Mouse (Mus musculus) liver, embryonic 14.5 days (tissue): ENCODE data around the gene Med26. TPM values are rescaled to one million over a fixed set of nuclear protein-coding genes. Genes with fewer than 3 reads are reported as not detected.
A peak's percentile ranks its signal among the peaks of the same experiment; 100 is the strongest.

Source experiments
- ATAC-seq: fragments of 200-750 bp; cut with Nextera tagmentation; 2 replicates; pipeline ENCODE4 v1.8.0; 2017; ENCODE audit warnings: moderate number of reproducible peaks, mild to moderate bottlenecking, moderate library complexity; ENCODE audit not compliant: insufficient read depth
- DNase-seq, 3 experiments: peaks; one replicate each; pipeline ENCODE4 v3.0.0-alpha.2; 2012 to 2013; ENCODE audit warnings: low read depth in 3 of 3, low spot score in 3 of 3
- H3K27ac ChIP-seq: fragments of 300-500 bp; sonication (generic); 2 replicates; pipeline ENCODE4 v1.5.1; 2014; ENCODE audit warnings: moderate library complexity, mild to moderate bottlenecking, control low read depth, inconsistent platforms
- H3K27me3 ChIP-seq: fragments of 300-500 bp; sonication (generic); 2 replicates; pipeline ENCODE4 v1.6.1; 2014; ENCODE audit warnings: mild to moderate bottlenecking, low read length, moderate library complexity; ENCODE audit not compliant: control insufficient read depth, insufficient read depth
- H3K36me3 ChIP-seq: fragments of 300-500 bp; sonication (generic); replicated peaks from 2 replicates; pipeline ENCODE4 v1.6.1; 2014; ENCODE audit warnings: low read depth; ENCODE audit not compliant: control insufficient read depth, insufficient read depth
- H3K4me1 ChIP-seq, 2 experiments: fragments of 200-500 bp in 1 of 2; fragments of 300-500 bp in 1 of 2; sonication (generic) in 1 of 2; replicated peaks; 2 replicates each; pipeline ENCODE4 v1.6.1; 2012 to 2014; ENCODE audit warnings: antibody characterized with exemption in 1 of 2, inconsistent platforms in 1 of 2, low read length in 1 of 2; ENCODE audit not compliant: control insufficient read depth in 2 of 2, insufficient read depth in 2 of 2
- H3K4me2 ChIP-seq: fragments of 300-500 bp; sonication (generic); 2 replicates; pipeline ENCODE4 v1.6.1; 2014; ENCODE audit warnings: low read depth, mild to moderate bottlenecking, control low read depth, moderate library complexity
- H3K4me3 ChIP-seq, 2 experiments: fragments of 200-500 bp in 1 of 2; fragments of 300-500 bp in 1 of 2; sonication (generic) in 1 of 2; 2 replicates each; pipeline ENCODE4 v1.5.1; 2012 to 2014; ENCODE audit warnings: low read depth in 2 of 2, low read length in 2 of 2, mild to moderate bottlenecking in 2 of 2, control low read depth in 1 of 2, inconsistent platforms in 1 of 2, moderate library complexity in 1 of 2; ENCODE audit not compliant: insufficient read depth in 1 of 2
- H3K9ac ChIP-seq: fragments of 300-500 bp; sonication (generic); replicated peaks from 2 replicates; pipeline ENCODE4 v1.6.1; 2014; ENCODE audit warnings: mild to moderate bottlenecking, control low read depth, moderate library complexity
- H3K9me3 ChIP-seq: fragments of 300-500 bp; sonication (generic); 2 replicates; pipeline ENCODE4 v1.6.1; 2016; ENCODE audit warnings: low read length, mixed read lengths; ENCODE audit not compliant: control insufficient read depth
- CTCF ChIP-seq: IDR thresholded peaks from 2 replicates; pipeline ENCODE4 v1.5.1; 2016; ENCODE audit warnings: antibody characterized with exemption, low read depth, control low read depth
- EP300 ChIP-seq: IDR thresholded peaks from 2 replicates; pipeline ENCODE4 v1.6.1; 2016; ENCODE audit warnings: antibody characterized with exemption, low read depth
- whole genome bisulfite sequencing: fragments of 180-500 bp; shearing (Covaris S2); extraction: QIAGEN DNeasy Blood & Tissue Kit; methylation state at CpG from one replicate; pipeline ENCODE4 v1.1.7; 2014; ENCODE audit not compliant: insufficient replicate concordance; 5-methylcytosine and 5-hydroxymethylcytosine counted together
- polyA plus RNA-seq, 2 experiments: library from polyadenylated mRNA; depleted of rRNA in 1 of 2; stranded (reverse) in 1 of 2; unstranded in 1 of 2; fragments of >200 nt; fragmentation: Nextera tagmentation in 1 of 2; extraction: Ambion mirVana in 1 of 2; gene quantifications; 2 replicates each; pipeline versions ENCODE4 v1.2.1 to v1.2.3; 2012 to 2014

The Med26 gene
- polyA plus RNA-seq, 2 experiments, result 4.6 to 6.2 TPM

DNA sequence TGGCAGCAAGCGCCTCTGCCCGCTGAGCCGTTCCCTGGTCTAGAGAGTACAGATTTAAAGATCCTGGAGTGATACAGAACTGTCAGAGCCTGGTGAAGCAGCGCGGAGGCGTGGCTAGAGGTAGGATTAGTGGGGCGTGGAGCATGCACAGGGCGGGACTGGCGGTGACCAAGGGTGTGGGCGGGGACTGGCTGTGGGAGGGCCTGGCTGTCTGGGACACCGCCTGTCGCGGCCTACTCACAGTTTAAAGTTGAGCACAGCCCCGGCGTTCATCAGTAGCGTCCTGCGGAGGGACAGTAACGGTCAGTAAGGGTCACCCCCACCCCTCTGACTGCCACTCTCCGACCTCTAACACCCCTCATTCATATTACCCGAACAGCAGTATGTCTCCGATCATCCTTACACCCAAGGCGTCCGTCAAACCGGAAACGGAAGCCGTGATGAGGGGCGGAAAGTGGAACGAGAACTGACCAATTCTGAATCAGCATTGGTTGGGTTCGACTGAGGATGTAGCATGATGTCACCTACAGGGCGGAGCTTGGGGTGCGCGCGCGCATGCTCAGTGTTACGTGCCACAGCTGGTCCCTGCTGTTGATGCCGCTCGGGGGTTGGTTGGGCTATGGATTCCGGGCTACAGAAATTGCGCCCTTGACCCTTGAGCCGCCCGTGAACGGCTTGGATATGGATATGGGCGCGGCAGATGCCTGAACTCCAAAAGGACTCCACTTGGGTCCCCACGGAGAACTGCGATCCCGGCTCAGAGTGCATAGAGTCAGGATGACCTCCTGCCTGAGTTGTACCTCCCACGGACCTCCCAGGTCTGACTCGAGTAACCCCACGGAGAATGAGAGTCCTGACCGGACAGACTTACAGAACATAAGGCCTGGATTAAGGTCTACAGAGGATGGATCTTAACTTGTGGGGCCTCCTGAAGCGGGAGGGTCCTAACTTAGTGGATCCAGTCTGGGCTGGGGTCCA lies 22.9 kb upstream of the Med26 start, which contains the start of gene Smim7:
Smim7 (minus strand) TSS at position 456 of the 978 bp plus-strand sequence.
- Histone ChIP-seq H3K9ac (peak within 1 kb of the TSS; percentile 80), H3K4me1 (peaks cover 5 to 13% of the 10 kb centered on the region in 2 experiments), H3K36me3 (peaks cover 15% of the 10 kb centered on the region), H3K9me3 (no peaks in the 10 kb centered on the region), H3K4me2 (peak within 1 kb of the TSS; percentile 88), H3K27ac (peak within 1 kb of the TSS; percentile 87), H3K27me3 (no peaks in the 10 kb centered on the region; the same call in 1 of the 2 replicates), H3K4me3 (peak within 1 kb of the TSS; percentile 68 to 95)
- WGBS, result under 1% methylated on average over 52 of the region's 52 CpGs
- DNase-seq (peak; percentile 96 to 99 (median 98)), ATAC-seq (peak; percentile 99)
- TF ChIP-seq CTCF (no peak), EP300 (no peak)

DNA sequence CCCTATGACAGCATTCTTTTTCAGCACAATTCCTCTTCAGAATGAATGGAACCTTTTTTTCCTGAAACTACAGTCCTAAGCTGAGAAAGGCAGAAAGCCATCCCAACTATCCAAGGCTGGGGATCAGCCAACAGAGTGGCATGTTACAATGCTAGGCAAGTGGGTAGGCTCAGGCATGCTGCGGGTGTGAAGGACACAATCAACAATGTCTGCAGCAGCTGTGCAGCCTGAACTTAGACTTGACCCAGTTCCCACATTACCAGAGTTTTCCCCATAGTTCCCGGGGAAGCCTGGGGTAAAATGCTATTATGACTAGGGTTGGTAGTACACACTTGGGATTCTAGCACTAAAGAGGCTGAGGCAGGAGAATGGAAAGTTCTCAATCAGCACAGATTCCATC lies 17.9 kb upstream of the Med26 start:
- no peak overlapping the region for H3K27ac ChIP-seq
- H3K4me1 ChIP-seq, result peaks cover 5 to 7% of the 10 kb centered on the region in 2 experiments
- WGBS, result 78% methylated on average over 2 of the region's 2 CpGs
- H3K4me3 ChIP-seq, result no peak overlapping the region
- H3K9ac ChIP-seq, result no peak overlapping the region
- H3K27me3 ChIP-seq, result no peaks in the 10 kb centered on the region
- H3K9me3 ChIP-seq, result no peaks in the 10 kb centered on the region
- no peak overlapping the region for H3K4me2 ChIP-seq
- H3K36me3 ChIP-seq, result peaks cover 24% of the 10 kb centered on the region
- TF ChIP-seq CTCF, result no peak
- TF ChIP-seq EP300, result no peak
- ATAC-seq, result no peak
- DNase-seq, result no peak

DNA sequence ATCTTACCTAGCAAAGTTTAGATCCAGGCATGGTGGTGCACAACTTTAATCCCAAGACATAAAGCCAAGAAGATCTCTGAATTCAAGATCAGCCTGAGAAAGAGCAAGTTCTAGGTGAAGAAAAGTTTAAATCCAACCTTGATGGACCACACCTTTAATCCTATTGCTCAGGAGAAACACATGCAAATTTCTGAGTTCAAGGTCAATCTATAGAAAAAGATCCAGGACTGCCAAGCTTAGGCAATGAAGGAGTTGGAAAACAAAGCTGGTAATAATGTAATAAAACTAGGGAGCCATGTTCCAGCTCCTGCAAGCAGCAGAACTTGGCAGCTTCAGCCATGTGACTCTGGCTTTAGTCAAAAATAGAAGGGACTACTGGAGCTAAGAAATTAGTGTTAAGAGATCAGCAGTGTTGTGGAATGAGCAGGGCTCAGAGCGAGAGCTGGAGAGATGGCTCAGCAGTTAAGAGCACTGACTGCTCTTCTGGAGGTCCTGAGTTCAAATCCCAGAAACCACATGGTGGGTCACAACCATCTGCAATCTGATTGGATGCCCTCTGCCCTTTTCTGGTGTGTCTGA lies 13.1 kb upstream of the Med26 start:
- Histone ChIP-seq H3K27ac (no peak overlapping the region), H3K27me3 (no peaks in the 10 kb centered on the region), H3K9ac (no peak overlapping the region), H3K4me3 (no peak overlapping the region), H3K4me1 (no peaks in the 10 kb centered on the region), H3K36me3 (peaks cover 9% of the 10 kb centered on the region), H3K4me2 (no peak overlapping the region), H3K9me3 (no peaks in the 10 kb centered on the region)
- ATAC-seq (no peak), DNase-seq (no peak)
- no peak for TF ChIP-seq CTCF
- no peak for TF ChIP-seq EP300
- 55% methylated on average over 1 of the region's 1 CpGs for WGBS

DNA sequence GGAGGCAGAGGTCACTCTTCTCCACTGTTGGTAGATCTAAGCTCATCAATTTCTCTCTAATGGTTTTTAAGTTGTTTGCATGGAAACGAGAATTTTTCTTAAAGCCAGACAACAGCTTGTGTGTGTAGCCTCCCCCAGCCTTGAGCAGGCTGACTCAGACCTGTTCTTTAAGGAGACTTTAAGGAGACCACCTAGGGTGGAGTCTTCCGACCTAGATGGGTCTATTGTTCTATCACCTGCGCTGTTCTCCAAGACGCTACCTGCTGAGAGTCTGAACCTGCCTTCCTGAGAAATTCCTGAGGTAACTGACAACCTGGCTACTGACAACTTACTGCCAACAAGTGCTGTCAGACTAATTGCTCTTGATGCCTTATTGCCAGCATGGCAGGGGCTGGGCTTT lies 7.7 kb upstream of the Med26 start:
- Histone ChIP-seq H3K4me1 (no peaks in the 10 kb centered on the region), H3K27ac (no peak overlapping the region), H3K9me3 (no peaks in the 10 kb centered on the region), H3K9ac (no peak overlapping the region), H3K27me3 (no peaks in the 10 kb centered on the region), H3K36me3 (no peaks in the 10 kb centered on the region), H3K4me3 (no peak overlapping the region), H3K4me2 (no peak overlapping the region)
- TF ChIP-seq EP300 (no peak), CTCF (no peak)
- no peak for ATAC-seq
- DNase-seq, result no peak
- 68% methylated on average over 4 of the region's 4 CpGs for WGBS
